Mouse (Mus musculus): ENCODE data around the gene Ghr.

- TF ChIP-seq USF1 (IDR thresholded peaks at IDR 0.05; ENCODE audit: low read depth) (no peak), POLR2A (IDR thresholded peaks at IDR 0.05; ENCODE audit: insufficient read length, low read depth) (no peak), MYOD1 (IDR thresholded peaks at IDR 0.05; ENCODE audit: control insufficient read depth in 1 of 3, insufficient read length in 2 of 3, low read depth in 2 of 3) (peak in 2 of 3 experiments; percentile 35 to 63), E2F4 (IDR thresholded peaks at IDR 0.05; ENCODE audit: insufficient read depth) (no peak), POLR2AphosphoS2 (IDR thresholded peaks at IDR 0.05; ENCODE audit: insufficient read length, low read depth) (no peak), MAX (IDR thresholded peaks at IDR 0.05; ENCODE audit: low read depth) (no peak), TCF12 (IDR thresholded peaks at IDR 0.05; ENCODE audit: insufficient read depth, poor library complexity, severe bottlenecking) (no peak), CEBPB (IDR thresholded peaks at IDR 0.05; ENCODE audit: insufficient read depth, poor library complexity, severe bottlenecking) (no peak), SRF (IDR thresholded peaks at IDR 0.05; ENCODE audit: control insufficient read depth, insufficient read length, low read depth) (no peak), MYOG (IDR thresholded peaks at IDR 0.05; ENCODE audit: control insufficient read depth in 1 of 3, insufficient read depth in 1 of 3, insufficient read length in 2 of 3, low read depth in 2 of 3) (no peak), REST (IDR thresholded peaks at IDR 0.05; ENCODE audit: insufficient read depth, insufficient read length) (no peak), TCF3 (IDR thresholded peaks at IDR 0.05; ENCODE audit: insufficient read length, low read depth) (no peak)
Observed at GRCm38 (mm10) chr15:3397369-3398100, 185.8 kb downstream of the Ghr start.

All from myocyte (in vitro differentiated cells).